Mouse (Mus musculus) midbrain, embryonic 11.5 days (tissue): ENCODE results near the gene Plk5. TPM values are rescaled to one million over a fixed set of nuclear protein-coding genes. Genes with fewer than 3 reads are reported as not detected.

Experiments used
- ATAC-seq: fragments of 200-750 bp; cut with Nextera tagmentation; 2 replicates; pipeline ENCODE4 v1.8.0; 2017; ENCODE audit warnings: moderate TSS enrichment, moderate library complexity; ENCODE audit not compliant: low FRiP score
- DNase-seq: peaks from one replicate; pipeline ENCODE4 v3.0.0; 2015; ENCODE audit warnings: low spot score; ENCODE audit errors: missing footprints
- H3K27ac ChIP-seq: fragments of 300-500 bp; sonication (generic); 2 replicates; pipeline ENCODE4 v1.5.1; 2014; ENCODE audit warnings: low read depth, low read length
- H3K27me3 ChIP-seq: fragments of 300-500 bp; sonication (generic); 2 replicates; pipeline ENCODE4 v1.6.1; 2014; ENCODE audit warnings: mild to moderate bottlenecking, low read length, moderate library complexity, mixed read lengths; ENCODE audit not compliant: control insufficient read depth, insufficient read depth
- H3K36me3 ChIP-seq: fragments of 300-500 bp; sonication (generic); 2 replicates; pipeline ENCODE4 v1.6.1; 2014; ENCODE audit warnings: mild to moderate bottlenecking, low read length, moderate library complexity, mixed read lengths; ENCODE audit not compliant: control insufficient read depth, insufficient read depth
- H3K4me1 ChIP-seq: fragments of 300-500 bp; sonication (generic); 2 replicates; pipeline ENCODE4 v1.6.1; 2014; ENCODE audit warnings: low read length; ENCODE audit not compliant: control insufficient read depth, insufficient read depth
- H3K4me2 ChIP-seq: fragments of 300-500 bp; sonication (generic); 2 replicates; pipeline ENCODE4 v1.6.1; 2014; ENCODE audit warnings: mild to moderate bottlenecking, moderate library complexity
- H3K4me3 ChIP-seq: fragments of 300-500 bp; sonication (generic); 2 replicates; pipeline ENCODE4 v1.5.1; 2014; ENCODE audit warnings: low read depth, low read length
- H3K9ac ChIP-seq: fragments of 300-500 bp; sonication (generic); 2 replicates; pipeline ENCODE4 v1.6.1; 2014; ENCODE audit warnings: low read length
- H3K9me3 ChIP-seq: fragments of 300-500 bp; sonication (generic); 2 replicates; pipeline ENCODE4 v1.6.1; 2016; ENCODE audit warnings: low read length; ENCODE audit not compliant: control insufficient read depth
- WGBS: fragments of 180-500 bp; shearing (Covaris S2); extraction: QIAGEN DNeasy Blood & Tissue Kit; methylation state at CpG from one replicate; pipeline ENCODE4 v1.1.7; 2014; 5-methylcytosine and 5-hydroxymethylcytosine counted together
- polyA plus RNA-seq: library from polyadenylated mRNA; unstranded; fragments of >200 nt; fragmentation: Nextera tagmentation; extraction: Ambion mirVana; gene quantifications from 2 replicates; pipeline ENCODE4 v1.2.1, GENCODE M21; 2014

Plk5 gene
- polyA plus RNA-seq, 1 experiment from 2014 or later: 0.05 TPM

DNA sequence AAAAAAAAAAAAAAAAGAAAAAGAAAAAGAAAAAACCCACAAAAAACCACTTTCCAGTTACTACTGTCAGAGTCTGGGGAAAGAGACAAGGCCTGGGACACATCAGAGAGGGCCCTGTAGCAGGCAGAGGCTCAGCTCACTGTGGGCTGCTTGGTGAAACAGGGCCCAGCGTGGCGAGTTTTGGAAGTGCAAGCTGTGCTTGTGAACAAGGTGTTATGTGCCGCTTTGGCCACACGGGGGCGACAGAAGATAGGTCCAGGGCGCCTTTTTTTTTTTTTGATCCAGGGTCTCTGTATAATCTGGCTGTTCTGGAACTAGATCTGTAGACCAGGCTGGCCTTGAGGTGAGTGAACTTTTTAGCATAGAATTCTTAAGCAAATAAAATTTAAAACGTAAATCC lies 19.9 kb downstream of the Plk5 start:
- Histone ChIP-seq H3K27me3 (no peaks in the 10 kb centered on the region), H3K9me3 (no peaks in the 10 kb centered on the region), H3K27ac (no peak overlapping the region), H3K4me3 (no peak overlapping the region), H3K36me3 (peaks cover 3% of the 10 kb centered on the region), H3K4me2 (no peak overlapping the region), H3K9ac (no peak overlapping the region), H3K4me1 (peaks cover 8% of the 10 kb centered on the region; the same call in 1 of the 2 replicates)
- peak; percentile 49; the same call in 1 of the 2 replicates for ATAC-seq
- peak; percentile 100 for DNase-seq
- WGBS: 3% methylated on average over 7 of the region's 7 CpGs

DNA sequence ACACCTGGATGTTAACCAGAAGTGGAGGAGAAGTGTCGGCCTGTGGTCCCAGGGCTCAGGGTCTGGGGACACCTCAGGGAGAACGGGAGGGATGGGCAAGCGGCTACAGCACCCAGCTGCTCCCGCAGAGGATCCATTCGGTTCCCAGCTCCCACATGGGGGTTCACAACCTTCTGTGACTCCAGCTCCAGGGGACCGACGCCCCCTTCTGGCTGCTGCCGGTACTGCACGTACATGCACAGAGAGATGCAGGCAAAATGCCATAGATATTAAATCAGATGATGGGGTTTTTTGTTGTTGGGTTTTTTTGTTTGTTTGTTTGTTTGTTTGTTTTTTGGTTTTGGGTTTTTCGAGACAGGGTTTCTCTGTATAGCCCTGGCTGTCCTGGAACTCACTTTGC lies 21.5 kb downstream of the Plk5 start:
- Histone ChIP-seq H3K4me3 (no peak overlapping the region), H3K4me1 (0 out of 2 replicates have a peak, but pooled peaks cover 2% of the 10 kb centered on the region), H3K9ac (no peak overlapping the region), H3K4me2 (no peak overlapping the region), H3K27me3 (no peaks in the 10 kb centered on the region), H3K9me3 (no peaks in the 10 kb centered on the region), H3K36me3 (peaks cover 15% of the 10 kb centered on the region), H3K27ac (no peak overlapping the region)
- WGBS: 52% methylated on average over 10 of the region's 10 CpGs
- ATAC-seq (no peak), DNase-seq (peak; percentile 92)

DNA sequence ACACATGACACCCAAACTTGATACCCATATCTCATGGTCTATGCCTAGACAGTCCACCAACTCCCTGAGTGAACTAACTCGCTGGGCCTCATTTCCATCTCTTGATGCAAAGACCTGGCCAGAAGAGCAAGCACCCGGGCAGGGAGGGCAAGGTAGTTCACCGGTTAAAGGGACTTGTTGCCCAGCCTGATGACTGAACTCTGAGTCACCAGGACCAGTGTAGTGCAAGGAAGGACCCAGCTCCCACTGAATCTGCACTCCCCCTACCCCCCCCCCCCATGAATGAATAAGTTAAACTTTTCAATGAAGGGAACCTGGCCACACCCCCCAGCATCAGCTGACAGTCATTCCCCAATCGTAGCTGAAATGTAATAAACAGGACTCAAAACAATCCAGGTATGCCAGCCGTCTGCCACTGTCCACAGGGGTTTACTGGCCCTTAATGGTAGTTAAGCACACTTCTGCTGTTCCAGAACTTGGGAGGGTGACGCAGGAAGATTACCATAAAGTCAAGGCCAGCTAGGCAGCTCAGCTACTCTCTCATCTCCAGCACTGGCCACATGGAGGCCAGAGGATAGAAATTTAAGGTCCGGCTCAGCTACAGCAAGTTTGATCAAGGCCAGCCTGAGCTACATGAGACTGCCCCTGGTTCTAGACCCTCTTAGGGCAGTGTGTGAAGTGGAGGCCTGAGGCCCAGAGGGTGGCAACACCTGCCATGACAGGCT lies 26.5 kb downstream of the Plk5 start:
- H3K4me2 ChIP-seq: no peak overlapping the region
- no peaks in the 10 kb centered on the region for H3K27me3 ChIP-seq
- WGBS: 92% methylated on average over 7 of the region's 7 CpGs
- H3K36me3 ChIP-seq: peaks cover 21% of the 10 kb centered on the region
- no peak overlapping the region for H3K4me3 ChIP-seq
- DNase-seq: no peak
- peaks cover 26% of the 10 kb centered on the region for H3K4me1 ChIP-seq
- no peak overlapping the region for H3K9ac ChIP-seq
- H3K9me3 ChIP-seq: no peaks in the 10 kb centered on the region
- no peak for ATAC-seq
- no peak overlapping the region for H3K27ac ChIP-seq

DNA sequence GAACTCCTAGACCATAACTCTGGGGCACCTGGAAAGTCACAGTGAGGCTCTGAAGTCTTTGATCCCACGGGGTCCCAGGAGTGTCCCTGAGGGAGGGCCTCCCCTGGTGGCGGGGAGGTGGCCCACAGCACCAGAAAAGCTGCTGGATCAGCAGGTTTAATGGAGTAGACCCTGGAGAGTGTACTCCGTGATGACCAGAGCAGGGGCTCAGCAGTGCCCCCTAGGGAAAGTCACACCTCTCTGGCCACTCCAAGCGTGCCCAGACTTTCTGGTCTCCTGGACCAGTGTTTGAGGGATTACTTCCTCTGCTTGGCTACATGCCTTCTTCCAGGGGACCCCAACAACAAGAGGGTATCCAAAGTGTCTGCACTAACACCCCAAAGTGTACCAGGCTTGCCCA lies 27.2 kb downstream of the Plk5 start:
- Histone ChIP-seq H3K27me3 (no peaks in the 10 kb centered on the region), H3K9ac (peak overlapping the region; percentile 96; the same call in 1 of the 2 replicates), H3K27ac (no peak overlapping the region), H3K36me3 (peaks cover 21% of the 10 kb centered on the region), H3K4me3 (peak overlapping the region; percentile 98; the same call in 1 of the 2 replicates), H3K9me3 (no peaks in the 10 kb centered on the region), H3K4me1 (peaks cover 31% of the 10 kb centered on the region), H3K4me2 (0 out of 2 replicates have a peak overlapping the region, but pooled peaks have one; percentile 6)
- DNase-seq (no peak), ATAC-seq (no peak)
- WGBS: 58% methylated on average over 4 of the region's 4 CpGs

DNA sequence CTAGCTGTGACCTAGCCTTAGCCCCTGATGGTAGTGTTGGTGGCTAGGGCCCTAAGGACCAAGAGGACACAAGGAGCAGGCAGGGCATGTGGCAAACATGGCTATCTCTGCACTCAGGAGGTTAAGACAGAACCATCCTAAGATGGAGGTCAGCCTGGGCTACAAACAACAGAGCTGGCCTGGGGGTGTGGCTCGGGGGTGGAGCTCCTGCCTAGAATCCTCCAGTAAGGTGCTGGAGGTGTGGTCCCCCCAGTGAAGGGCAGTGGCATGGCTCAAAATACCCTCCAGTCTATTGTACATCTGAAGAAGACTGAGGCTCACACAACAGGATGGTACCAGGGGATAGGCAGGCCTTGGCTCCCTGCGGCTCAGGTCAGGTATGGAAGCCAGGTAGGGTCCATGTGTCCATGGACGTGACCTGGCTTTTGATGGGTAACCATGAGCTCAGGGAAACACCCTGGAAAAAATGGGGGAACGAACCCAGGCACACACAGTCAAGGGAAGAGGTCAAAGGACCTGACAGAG lies 27.9 kb downstream of the Plk5 start:
- Histone ChIP-seq H3K4me1 (peaks cover 31% of the 10 kb centered on the region), H3K9ac (peak overlapping the region; percentile 96), H3K27me3 (no peaks in the 10 kb centered on the region), H3K4me3 (peak overlapping the region; percentile 98), H3K9me3 (no peaks in the 10 kb centered on the region), H3K27ac (no peak overlapping the region; the same call in 1 of the 2 replicates), H3K4me2 (peak overlapping the region; percentile 68), H3K36me3 (peaks cover 21% of the 10 kb centered on the region)
- ATAC-seq (no peak), DNase-seq (no peak)
- 85% methylated on average over 4 of the region's 4 CpGs for WGBS

DNA sequence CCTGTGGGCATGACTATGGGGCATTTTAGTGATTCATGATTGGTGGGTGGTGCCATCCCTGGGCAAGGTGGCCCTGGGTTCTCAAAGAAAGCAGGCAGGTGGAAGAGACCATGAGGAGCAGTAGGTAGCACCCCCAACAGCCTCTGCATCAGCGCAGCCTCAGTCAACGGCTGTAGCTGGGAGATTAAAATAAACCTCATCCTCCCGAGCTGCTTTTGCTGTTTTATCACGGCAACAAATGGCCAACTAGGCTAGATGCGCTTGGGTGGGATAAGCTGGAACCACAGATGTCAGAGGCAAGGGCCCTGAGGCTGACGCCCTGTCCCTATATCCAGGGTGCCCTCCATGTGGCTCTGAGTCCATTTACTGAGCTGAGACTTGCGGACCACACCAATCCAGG lies 28.4 kb downstream of the Plk5 start:
- Histone ChIP-seq H3K36me3 (peaks cover 21% of the 10 kb centered on the region), H3K4me3 (peak overlapping the region; percentile 98), H3K9me3 (no peaks in the 10 kb centered on the region), H3K9ac (peak overlapping the region; percentile 96), H3K27ac (peak overlapping the region; percentile 97), H3K27me3 (no peaks in the 10 kb centered on the region), H3K4me1 (peaks cover 31% of the 10 kb centered on the region), H3K4me2 (peak overlapping the region; percentile 68)
- 76% methylated on average over 7 of the region's 7 CpGs for WGBS
- DNase-seq (no peak), ATAC-seq (no peak)

DNA sequence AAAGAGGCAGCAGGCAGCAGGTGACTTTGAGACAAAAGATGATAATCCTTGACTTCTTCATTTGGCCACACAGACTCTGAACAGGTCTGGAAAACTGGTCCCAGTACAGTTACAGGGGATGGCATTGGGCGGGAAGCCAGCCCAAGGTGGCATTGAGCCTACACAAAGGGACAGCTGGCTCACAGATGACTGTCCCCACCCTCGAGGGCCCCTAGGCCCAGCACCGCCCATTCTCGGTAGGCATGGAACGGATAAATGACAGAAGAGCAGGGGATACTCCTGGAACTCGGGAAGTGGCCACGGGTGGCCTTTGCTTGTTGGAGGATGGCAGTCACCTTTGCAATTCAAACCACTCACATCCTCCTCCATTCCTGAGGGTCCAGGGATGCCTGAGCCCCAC lies 29.1 kb downstream of the Plk5 start:
- H3K9ac ChIP-seq: peak overlapping the region; percentile 96
- H3K9me3 ChIP-seq: no peaks in the 10 kb centered on the region
- peak overlapping the region; percentile 97 for H3K27ac ChIP-seq
- DNase-seq (no peak), ATAC-seq (peak; percentile 15)
- peaks cover 31% of the 10 kb centered on the region for H3K4me1 ChIP-seq
- no peaks in the 10 kb centered on the region for H3K27me3 ChIP-seq
- H3K4me2 ChIP-seq: peak overlapping the region; percentile 68
- H3K36me3 ChIP-seq: peaks cover 21% of the 10 kb centered on the region
- H3K4me3 ChIP-seq: peak overlapping the region; percentile 98
- WGBS: 11% methylated on average over 7 of the region's 7 CpGs

DNA sequence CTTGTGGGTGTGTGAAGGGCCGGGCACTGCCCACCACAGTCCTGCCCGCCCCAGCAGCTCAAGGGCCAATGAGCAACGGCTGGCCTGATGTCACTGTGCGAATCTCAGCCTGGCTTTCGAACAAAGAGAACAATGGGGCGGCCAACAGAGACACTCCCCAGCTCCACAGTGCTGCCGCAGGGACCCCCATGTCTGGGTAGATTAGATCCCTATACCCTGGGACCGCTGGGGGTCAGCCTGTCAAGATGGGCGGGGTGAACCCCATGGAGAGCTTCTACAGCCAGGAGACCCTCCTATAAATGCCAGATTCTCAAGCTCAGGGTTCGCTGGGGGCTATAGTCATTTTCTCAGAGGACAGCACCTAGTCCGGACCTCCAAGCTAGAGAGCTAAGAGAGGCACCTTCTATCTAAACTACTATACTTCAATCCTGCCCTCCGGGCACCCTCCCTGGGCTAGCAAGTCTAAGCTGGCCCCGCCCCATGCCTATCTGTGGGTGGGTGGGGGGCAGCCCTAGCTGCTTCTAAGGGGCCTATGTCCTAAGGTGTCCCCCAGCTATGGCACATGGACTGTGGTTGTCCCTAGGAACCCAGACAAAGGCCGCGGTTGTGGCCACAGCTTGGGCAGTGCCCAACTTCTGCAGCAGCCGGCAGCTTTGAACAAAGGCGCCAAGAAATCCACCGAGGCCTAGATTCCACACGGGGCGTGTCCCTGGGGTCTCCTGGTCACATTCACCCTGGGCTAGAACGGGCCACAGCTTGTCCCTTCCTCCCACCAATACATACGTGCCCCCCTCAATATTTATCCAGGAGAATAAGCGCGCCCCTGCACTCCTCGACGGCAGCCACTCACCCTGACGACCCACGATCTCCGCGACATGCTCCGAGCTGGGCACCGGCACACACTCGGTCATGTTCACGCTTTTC lies 29.8 kb downstream of the Plk5 start:
- peak overlapping the region; percentile 97 for H3K27ac ChIP-seq
- peaks cover 18% of the 10 kb centered on the region for H3K36me3 ChIP-seq
- peak overlapping the region; percentile 96 for H3K9ac ChIP-seq
- WGBS: under 1% methylated on average over 34 of the region's 34 CpGs
- peak; percentile 96 for DNase-seq
- ATAC-seq: peak; percentile 83
- peak overlapping the region; percentile 68 for H3K4me2 ChIP-seq
- peaks cover 29% of the 10 kb centered on the region for H3K4me1 ChIP-seq
- H3K9me3 ChIP-seq: no peaks in the 10 kb centered on the region
- H3K27me3 ChIP-seq: no peaks in the 10 kb centered on the region
- H3K4me3 ChIP-seq: peak overlapping the region; percentile 98
